Mouse (Mus musculus): ENCODE data around the gene Mid1ip1. TPM values are rescaled to one million over a fixed set of nuclear protein-coding genes. Genes with fewer than 3 reads are reported as not detected.

The Mid1ip1 gene
- 18.0 to 24.4 TPM (median 21.3 TPM) in 4 replicates for total RNA-seq (2023; ENCODE audit: inconsistent age)

GRCm38 (mm10) chrX:10714696-10715140 is at the start of gene Mid1ip1:
Gene Mid1ip1 (plus strand): TSS chrX:10715013.

Other genes with a start within 250 kb of the Mid1ip1 start
- 0.30 to 0.39 TPM in 2 of 4 replicates, not detected in the others for gene Tspan7, start 229.9 kb upstream of the Mid1ip1 start, total RNA-seq (2023; ENCODE audit: inconsistent age)

Data from B cell, adult (primary cell).